Mouse (Mus musculus) midbrain, embryonic 13.5 days (tissue): ENCODE results near the gene Gpr108. TPM values are rescaled to one million over a fixed set of nuclear protein-coding genes. Genes with fewer than 3 reads are reported as not detected.
A peak's percentile ranks its signal among the peaks of the same experiment; 100 is the strongest.

Source experiments
- ATAC-seq: fragments of 200-750 bp; cut with Nextera tagmentation; 2 replicates; pipeline ENCODE4 v1.8.0; 2017; ENCODE audit warnings: mild to moderate bottlenecking, moderate TSS enrichment, moderate library complexity
- H3K27ac ChIP-seq: fragments of 300-500 bp; sonication (generic); 2 replicates; pipeline ENCODE4 v1.5.1; 2015; ENCODE audit warnings: inconsistent platforms, mild to moderate bottlenecking, moderate library complexity
- H3K27me3 ChIP-seq: fragments of 300-500 bp; sonication (generic); 2 replicates; pipeline ENCODE4 v1.6.1; 2015; ENCODE audit warnings: mild to moderate bottlenecking, inconsistent platforms
- H3K36me3 ChIP-seq: fragments of 300-500 bp; sonication (generic); 2 replicates; pipeline ENCODE4 v1.6.1; 2015; ENCODE audit warnings: mild to moderate bottlenecking, inconsistent platforms
- H3K4me1 ChIP-seq: fragments of 300-500 bp; sonication (generic); replicated peaks from 2 replicates; pipeline ENCODE4 v1.6.1; 2015; ENCODE audit warnings: inconsistent platforms
- H3K4me2 ChIP-seq: fragments of 300-500 bp; sonication (generic); replicated peaks from 2 replicates; pipeline ENCODE4 v1.6.1; 2015; ENCODE audit warnings: moderate library complexity, mild to moderate bottlenecking, inconsistent platforms
- H3K4me3 ChIP-seq: fragments of 300-500 bp; sonication (generic); replicated peaks from 2 replicates; pipeline ENCODE4 v1.5.1; 2015; ENCODE audit warnings: mild to moderate bottlenecking, inconsistent platforms
- H3K9ac ChIP-seq: fragments of 300-500 bp; sonication (generic); replicated peaks from 2 replicates; pipeline ENCODE4 v1.6.1; 2015; ENCODE audit warnings: mild to moderate bottlenecking, inconsistent platforms
- H3K9me3 ChIP-seq: fragments of 300-500 bp; sonication (generic); 2 replicates; pipeline ENCODE4 v1.6.1; 2016; ENCODE audit warnings: mild to moderate bottlenecking, inconsistent platforms
- WGBS: fragments of 180-500 bp; shearing (Covaris S2); methylation state at CpG from one replicate; pipeline ENCODE4 v1.1.7; 2015; 5-methylcytosine and 5-hydroxymethylcytosine counted together
- polyA plus RNA-seq: library from polyadenylated mRNA; unstranded; fragments of >200 nt; fragmentation: Nextera tagmentation; extraction: Ambion mirVana; gene quantifications from 2 replicates; pipeline ENCODE4 v1.2.1, GENCODE M21; 2015

Gpr108 gene
- 19.6 and 20.6 TPM in 2 replicates for polyA plus RNA-seq

- under 1% methylated on average over 12 of the region's 12 CpGs for WGBS
- Histone ChIP-seq H3K27me3 (no peaks in the 10 kb centered on the region), H3K36me3 (peaks cover 6% of the 10 kb centered on the region; the same call in 1 of the 2 replicates), H3K4me1 (peaks cover 35% of the 10 kb centered on the region), H3K4me3 (peak within 1 kb of the TSS; percentile 58), H3K9me3 (no peaks in the 10 kb centered on the region), H3K27ac (peak within 1 kb of the TSS; percentile 95), H3K4me2 (peak within 1 kb of the TSS; percentile 90), H3K9ac (peak within 1 kb of the TSS; percentile 73)
- ATAC-seq: peak; percentile 55
These were observed at the start of gene Gpr108 for GRCm38 (mm10) chr17:57248201-57248699. Gene Gpr108 (minus strand): TSS chr17:57248446.

- H3K27ac ChIP-seq: no peak overlapping the region
- H3K4me2 ChIP-seq: no peak overlapping the region
- H3K27me3 ChIP-seq: no peaks in the 10 kb centered on the region
- no peaks in the 10 kb centered on the region for H3K4me1 ChIP-seq
- ATAC-seq: no peak
- H3K36me3 ChIP-seq: no peaks in the 10 kb centered on the region
- no peak overlapping the region for H3K9ac ChIP-seq
- no peak overlapping the region for H3K4me3 ChIP-seq
- H3K9me3 ChIP-seq: no peaks in the 10 kb centered on the region
- 91% methylated on average over 12 of the region's 12 CpGs for WGBS
These were observed 48.8 kb upstream of the Gpr108 start for GRCm38 (mm10) chr17:57297040-57297439.

GRCm38 (mm10) chr17:57295935-57296334 lies 47.7 kb upstream of the Gpr108 start:
- no peak overlapping the region for H3K9ac ChIP-seq
- ATAC-seq: no peak
- no peaks in the 10 kb centered on the region for H3K9me3 ChIP-seq
- H3K4me1 ChIP-seq: no peaks in the 10 kb centered on the region
- no peaks in the 10 kb centered on the region for H3K27me3 ChIP-seq
- H3K4me3 ChIP-seq: no peak overlapping the region
- no peak overlapping the region for H3K4me2 ChIP-seq
- 95% methylated on average over 9 of the region's 9 CpGs for WGBS
- no peaks in the 10 kb centered on the region for H3K36me3 ChIP-seq
- H3K27ac ChIP-seq: no peak overlapping the region

DNA sequence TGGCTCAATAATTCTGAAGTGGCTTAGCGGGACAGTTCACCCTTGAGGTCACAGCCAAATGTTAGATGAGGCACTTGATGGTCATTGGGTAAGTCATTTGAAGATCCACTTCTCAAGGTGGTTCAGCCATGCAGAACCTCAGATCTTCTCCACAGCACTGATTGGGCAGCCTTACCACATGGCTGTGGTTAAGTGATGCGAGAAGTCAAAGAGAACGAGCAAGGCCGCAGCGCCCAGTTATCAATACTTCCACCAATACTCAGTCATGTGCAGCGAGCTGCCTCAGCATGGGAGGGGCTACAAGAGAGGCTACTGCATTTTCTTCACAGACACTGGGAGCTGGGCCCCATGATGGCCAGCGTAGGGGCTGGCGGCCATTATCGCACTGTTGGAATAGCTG lies 44.7 kb upstream of the Gpr108 start:
- no peak overlapping the region for H3K4me2 ChIP-seq
- no peak overlapping the region for H3K27ac ChIP-seq
- H3K4me1 ChIP-seq: no peaks in the 10 kb centered on the region
- no peak overlapping the region for H3K4me3 ChIP-seq
- no peak for ATAC-seq
- no peaks in the 10 kb centered on the region for H3K27me3 ChIP-seq
- no peaks in the 10 kb centered on the region for H3K9me3 ChIP-seq
- 91% methylated on average over 9 of the region's 9 CpGs for WGBS
- no peak overlapping the region for H3K9ac ChIP-seq
- no peaks in the 10 kb centered on the region for H3K36me3 ChIP-seq

GRCm38 (mm10) chr17:57292302-57292701 lies 44.1 kb upstream of the Gpr108 start:
- Histone ChIP-seq H3K4me2 (no peak overlapping the region), H3K27ac (no peak overlapping the region), H3K9me3 (no peaks in the 10 kb centered on the region), H3K4me3 (no peak overlapping the region), H3K9ac (no peak overlapping the region), H3K4me1 (no peaks in the 10 kb centered on the region), H3K27me3 (no peaks in the 10 kb centered on the region), H3K36me3 (no peaks in the 10 kb centered on the region)
- no peak for ATAC-seq
- WGBS: 93% methylated on average over 2 of the region's 2 CpGs

- no peak overlapping the region for H3K27ac ChIP-seq
- H3K36me3 ChIP-seq: no peaks in the 10 kb centered on the region
- no peaks in the 10 kb centered on the region for H3K4me1 ChIP-seq
- no peaks in the 10 kb centered on the region for H3K27me3 ChIP-seq
- no peak overlapping the region for H3K4me3 ChIP-seq
- 87% methylated on average over 7 of the region's 7 CpGs for WGBS
- H3K9me3 ChIP-seq: no peaks in the 10 kb centered on the region
- no peak overlapping the region for H3K4me2 ChIP-seq
- ATAC-seq: no peak
- no peak overlapping the region for H3K9ac ChIP-seq
These were observed 42.4 kb upstream of the Gpr108 start for GRCm38 (mm10) chr17:57290671-57291055.

GRCm38 (mm10) chr17:57290001-57290670 lies 41.9 kb upstream of the Gpr108 start:
- no peaks in the 10 kb centered on the region for H3K4me1 ChIP-seq
- no peak for ATAC-seq
- H3K27ac ChIP-seq: no peak overlapping the region
- no peak overlapping the region for H3K9ac ChIP-seq
- WGBS: 94% methylated on average over 9 of the region's 9 CpGs
- H3K9me3 ChIP-seq: no peaks in the 10 kb centered on the region
- H3K4me3 ChIP-seq: no peak overlapping the region
- no peak overlapping the region for H3K4me2 ChIP-seq
- no peaks in the 10 kb centered on the region for H3K36me3 ChIP-seq
- H3K27me3 ChIP-seq: no peaks in the 10 kb centered on the region

- Histone ChIP-seq H3K9ac (no peak overlapping the region), H3K4me1 (no peaks in the 10 kb centered on the region), H3K9me3 (no peaks in the 10 kb centered on the region), H3K27me3 (no peaks in the 10 kb centered on the region), H3K4me2 (no peak overlapping the region), H3K36me3 (no peaks in the 10 kb centered on the region), H3K27ac (no peak overlapping the region), H3K4me3 (no peak overlapping the region)
- 89% methylated on average over 5 of the region's 5 CpGs for WGBS
- no peak for ATAC-seq
These were observed 41.0 kb upstream of the Gpr108 start for GRCm38 (mm10) chr17:57289252-57289651.

- no peaks in the 10 kb centered on the region for H3K9me3 ChIP-seq
- WGBS: 76% methylated on average over 8 of the region's 8 CpGs
- no peak overlapping the region for H3K9ac ChIP-seq
- no peak overlapping the region for H3K27ac ChIP-seq
- no peak overlapping the region for H3K4me3 ChIP-seq
- no peak overlapping the region for H3K4me2 ChIP-seq
- H3K4me1 ChIP-seq: no peaks in the 10 kb centered on the region
- H3K27me3 ChIP-seq: no peaks in the 10 kb centered on the region
- no peaks in the 10 kb centered on the region for H3K36me3 ChIP-seq
- peak; percentile 41; the same call in 1 of the 2 replicates for ATAC-seq
These were observed 38.6 kb upstream of the Gpr108 start for GRCm38 (mm10) chr17:57286718-57287355.

GRCm38 (mm10) chr17:57285077-57285476 lies 36.8 kb upstream of the Gpr108 start:
- Histone ChIP-seq H3K9me3 (no peaks in the 10 kb centered on the region), H3K36me3 (no peaks in the 10 kb centered on the region), H3K9ac (no peak overlapping the region), H3K4me3 (no peak overlapping the region), H3K4me2 (no peak overlapping the region), H3K27me3 (0 out of 2 replicates have a peak, but pooled peaks cover 3% of the 10 kb centered on the region), H3K4me1 (no peaks in the 10 kb centered on the region), H3K27ac (no peak overlapping the region)
- ATAC-seq: no peak
- 65% methylated on average over 2 of the region's 2 CpGs for WGBS

DNA sequence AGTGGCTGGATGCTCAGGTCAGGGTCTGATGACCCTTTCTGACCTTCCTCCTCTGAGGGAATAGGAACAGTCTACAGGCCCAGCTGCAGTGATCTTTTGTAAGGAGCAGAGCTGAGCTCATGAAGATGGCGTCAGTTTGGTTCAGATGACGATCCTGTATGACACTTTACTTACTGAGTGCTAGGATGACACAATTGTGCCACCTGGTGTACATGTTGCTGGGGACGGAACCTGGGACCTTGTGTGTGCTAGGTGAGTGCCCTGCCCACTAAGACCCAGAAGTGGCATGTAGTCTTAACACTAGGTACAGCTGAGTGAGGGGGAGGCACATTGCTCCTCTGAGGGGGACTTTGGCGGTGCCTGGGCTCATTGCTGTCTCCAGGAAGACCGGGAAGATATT lies 35.7 kb upstream of the Gpr108 start:
- Histone ChIP-seq H3K4me2 (no peak overlapping the region), H3K36me3 (no peaks in the 10 kb centered on the region), H3K27ac (no peak overlapping the region), H3K4me1 (no peaks in the 10 kb centered on the region), H3K9me3 (no peaks in the 10 kb centered on the region), H3K27me3 (peaks cover 4% of the 10 kb centered on the region; the same call in 1 of the 2 replicates), H3K4me3 (no peak overlapping the region), H3K9ac (no peak overlapping the region)
- no peak for ATAC-seq
- WGBS: 80% methylated on average over 5 of the region's 5 CpGs

GRCm38 (mm10) chr17:57280411-57280810 lies 32.2 kb upstream of the Gpr108 start:
- no peak overlapping the region for H3K4me3 ChIP-seq
- peaks cover 16% of the 10 kb centered on the region for H3K4me1 ChIP-seq
- peaks cover 21% of the 10 kb centered on the region for H3K27me3 ChIP-seq
- H3K36me3 ChIP-seq: no peaks in the 10 kb centered on the region
- ATAC-seq: no peak
- H3K9me3 ChIP-seq: no peaks in the 10 kb centered on the region
- no peak overlapping the region for H3K4me2 ChIP-seq
- no peak overlapping the region for H3K27ac ChIP-seq
- WGBS: 75% methylated on average over 3 of the region's 3 CpGs
- no peak overlapping the region for H3K9ac ChIP-seq
